Comparison of ENCODE assay signal across 35 mouse cellular contexts in genomic region chr3:89932925-89933324, GRCm38 (mm10).
"Had no signal": no experiment of that assay in that cellular context is flagged by ENCODE, and none has a peak within 500 bp of the region (broad histone marks: within the 10 kb centered on the region; RNA-seq: fewer than 3 reads in every experiment).

No protein-coding gene starts in this region.

- H3K4me3 ChIP-seq: heart, embryonic 10.5 days; heart, embryonic 12.5 days; heart, embryonic 13.5 days; heart, embryonic 15.5 days; hindbrain, embryonic 10.5 days; hindbrain, embryonic 12.5 days; hindbrain, embryonic 13.5 days; hindbrain, embryonic 15.5 days; intestine, embryonic 15.5 days; kidney, embryonic 15.5 days; layer of hippocampus, adult 2 months had no signal

- H3K9me3 ChIP-seq: heart, embryonic 10.5 days; heart, embryonic 12.5 days; heart, embryonic 15.5 days; hindbrain, embryonic 13.5 days; hindbrain, embryonic 15.5 days; intestine, embryonic 15.5 days; kidney, embryonic 15.5 days had no signal

- ATAC-seq: hindbrain, embryonic 16.5 days; hindbrain, postnatal 0 days; inflammation-experienced regulatory T-cells, adult 6 months; intestine, embryonic 15.5 days; intestine, embryonic 16.5 days; intestine, postnatal 0 days had no signal

- H3K4me2 ChIP-seq: heart, embryonic 11.5 days; heart, embryonic 12.5 days; heart, embryonic 13.5 days; heart, embryonic 15.5 days; hindbrain, embryonic 12.5 days; hindbrain, embryonic 13.5 days; hindbrain, embryonic 14.5 days; hindbrain, embryonic 15.5 days; intestine, embryonic 15.5 days; kidney, embryonic 15.5 days had no signal

- H3K36me3 ChIP-seq: intestine, embryonic 15.5 days had no signal

- DNase-seq: heart, postnatal 10 days; heart, postnatal 14 days; heart, postnatal 36 days; heart, postnatal 4 days; kidney, adult 11 months; kidney, adult 18-20 months; kidney, adult 2 months; kidney, adult 8-10 months; kidney, adult 9 months; kidney, postnatal 10 days; kidney, postnatal 14 days; kidney, postnatal 25 days; kidney, postnatal 36 days; kidney, postnatal 4 days; layer of hippocampus, adult 9-11 months; layer of hippocampus, postnatal 36 days had no signal

- H3K27ac ChIP-seq: heart, embryonic 10.5 days; heart, embryonic 13.5 days; heart, embryonic 15.5 days; hindbrain, embryonic 10.5 days; hindbrain, embryonic 12.5 days; hindbrain, embryonic 13.5 days; hindbrain, embryonic 14.5 days; hindbrain, embryonic 15.5 days; hindbrain, postnatal 0 days; intestine, embryonic 15.5 days; kidney, embryonic 15.5 days; kidney, postnatal 0 days; layer of hippocampus, adult 2 months had no signal

- H3K4me1 ChIP-seq: heart, embryonic 10.5 days; heart, embryonic 12.5 days; heart, embryonic 13.5 days; heart, embryonic 15.5 days; hindbrain, embryonic 10.5 days; hindbrain, embryonic 12.5 days; hindbrain, embryonic 13.5 days; hindbrain, embryonic 15.5 days; intestine, embryonic 15.5 days; kidney, embryonic 15.5 days had no signal

- H3K27me3 ChIP-seq: heart, embryonic 12.5 days; heart, embryonic 13.5 days; heart, embryonic 15.5 days; hindbrain, embryonic 12.5 days; hindbrain, embryonic 15.5 days; intestine, embryonic 15.5 days; kidney, embryonic 15.5 days had no signal

- H3K9ac ChIP-seq: heart, embryonic 12.5 days; heart, embryonic 13.5 days; heart, embryonic 15.5 days; hindbrain, embryonic 12.5 days; hindbrain, embryonic 13.5 days; hindbrain, embryonic 14.5 days; hindbrain, embryonic 15.5 days; intestine, embryonic 15.5 days; kidney, embryonic 15.5 days had no signal
